Mouse (Mus musculus): ENCODE results near the gene 1700030K09Rik.

1700030K09Rik gene

DNA sequence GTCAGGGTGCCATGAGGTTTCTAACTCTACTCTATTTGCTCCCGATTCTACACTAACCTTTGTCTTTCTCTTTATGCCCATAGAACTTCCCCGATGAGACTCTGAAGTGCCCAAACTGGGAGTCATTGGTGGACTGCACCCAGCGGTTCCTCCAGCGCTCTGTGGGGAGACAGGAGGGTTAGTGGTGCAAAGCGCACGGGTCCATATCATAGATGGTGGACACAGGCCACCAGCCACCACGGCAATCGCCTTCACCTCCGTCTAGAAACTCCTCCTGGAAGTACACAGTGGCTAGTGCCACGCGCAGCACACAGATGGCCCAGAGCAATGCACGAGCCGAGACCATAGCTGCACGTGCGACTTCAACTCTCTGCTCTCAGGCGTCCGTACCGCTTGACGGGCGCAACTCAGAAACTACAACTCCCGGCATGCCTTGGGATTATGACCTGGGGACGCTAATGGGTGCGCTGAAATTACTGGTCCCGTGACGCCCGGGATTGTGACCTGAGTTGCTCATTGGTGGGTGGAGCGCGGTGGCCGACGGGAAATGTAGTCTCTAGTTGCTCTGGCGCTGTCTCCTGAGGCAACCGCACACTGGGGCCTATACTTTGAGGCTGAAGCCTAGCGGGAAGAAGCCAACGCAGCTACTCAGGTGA, at the start of gene 1700030K09Rik, which contains the start of gene Calr3:
Gene 1700030K09Rik (plus strand): TSS at position 543 of the 656 bp plus-strand sequence.
Gene Calr3 (minus strand): TSS at position 533 of the 656 bp plus-strand sequence.
- DNase-seq (ENCODE audit: low spot score): peak; percentile 99

DNA sequence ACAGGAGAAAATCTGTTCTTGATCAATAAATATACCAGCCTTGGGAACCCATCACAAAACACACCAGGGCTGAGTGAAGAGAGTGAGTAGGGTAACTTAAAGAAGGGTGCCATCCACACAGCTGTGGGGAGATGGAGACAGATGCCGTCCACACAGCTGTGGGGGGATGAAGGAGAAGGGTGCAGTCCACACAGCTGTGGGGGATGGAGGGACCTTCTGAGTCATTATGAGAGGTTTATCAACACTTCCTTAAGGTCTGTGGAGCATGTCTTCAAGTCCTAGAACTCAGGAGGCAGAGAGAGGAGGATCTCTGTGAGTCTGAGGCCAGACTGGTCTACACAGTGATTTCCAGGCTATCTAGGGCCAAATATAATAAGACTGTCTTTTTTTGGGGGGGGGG, 42.3 kb upstream of the 1700030K09Rik start:
- no peak for DNase-seq (ENCODE audit: low spot score)

DNA sequence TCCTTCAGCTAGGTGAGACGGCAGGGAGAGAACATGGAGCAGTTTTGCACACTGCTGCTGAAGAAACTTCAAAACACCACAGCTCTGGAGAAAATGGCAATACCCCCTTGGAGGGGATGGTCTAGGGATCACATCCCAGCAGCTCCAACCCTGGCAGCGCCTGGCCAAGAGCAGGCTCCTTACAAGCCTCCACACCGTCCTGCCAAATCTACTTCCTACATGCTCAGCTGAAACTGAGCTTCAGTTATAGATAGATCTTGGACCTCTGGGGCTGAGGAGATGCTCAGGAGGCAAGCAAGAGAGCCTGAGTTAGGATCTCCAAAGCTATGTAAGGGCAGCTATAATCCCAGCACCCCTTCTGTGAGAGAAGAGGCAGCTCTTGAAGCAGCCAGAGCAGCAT, 40.7 kb upstream of the 1700030K09Rik start:
- no peak for DNase-seq (ENCODE audit: low spot score)

DNA sequence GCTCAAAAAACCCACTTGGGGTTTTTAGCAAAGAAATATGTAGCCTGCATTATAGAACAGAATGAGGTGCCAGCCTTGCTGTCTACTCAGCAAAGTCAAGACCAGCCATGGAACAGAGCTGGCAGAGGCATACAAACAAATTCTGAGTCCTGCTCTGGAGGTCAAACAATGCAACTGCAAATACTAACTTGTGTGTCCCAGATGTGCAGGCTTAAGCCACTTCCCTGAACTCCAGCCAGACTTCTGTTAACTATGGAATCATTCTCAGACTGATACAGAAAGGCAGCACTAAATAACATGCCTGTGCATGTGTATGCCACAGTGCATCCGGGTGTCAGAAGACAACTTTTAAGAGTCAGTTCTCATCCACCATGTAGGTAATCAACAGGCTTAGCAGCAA, 35.8 kb upstream of the 1700030K09Rik start:
- DNase-seq (ENCODE audit: low spot score): no peak

DNA sequence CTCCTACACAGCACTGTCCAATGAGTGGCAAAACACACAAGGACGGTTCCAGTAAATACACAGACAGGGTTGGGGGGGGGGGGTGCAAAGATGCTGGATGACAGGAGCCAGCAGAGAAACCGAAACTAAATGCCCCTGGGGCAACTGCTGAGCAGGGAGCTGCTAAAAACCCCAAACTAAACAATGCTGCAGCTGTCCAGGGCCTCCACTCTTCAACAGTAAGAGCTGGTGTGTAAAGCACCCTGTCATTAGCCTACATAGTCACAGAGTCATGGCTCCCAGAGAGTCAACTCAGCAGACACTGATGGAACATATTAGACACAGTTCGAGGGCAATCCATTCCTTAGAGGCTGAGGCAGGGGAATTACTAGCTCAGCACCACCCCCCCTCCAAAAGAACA, 34.2 kb upstream of the 1700030K09Rik start:
- DNase-seq (ENCODE audit: low spot score): no peak

DNA sequence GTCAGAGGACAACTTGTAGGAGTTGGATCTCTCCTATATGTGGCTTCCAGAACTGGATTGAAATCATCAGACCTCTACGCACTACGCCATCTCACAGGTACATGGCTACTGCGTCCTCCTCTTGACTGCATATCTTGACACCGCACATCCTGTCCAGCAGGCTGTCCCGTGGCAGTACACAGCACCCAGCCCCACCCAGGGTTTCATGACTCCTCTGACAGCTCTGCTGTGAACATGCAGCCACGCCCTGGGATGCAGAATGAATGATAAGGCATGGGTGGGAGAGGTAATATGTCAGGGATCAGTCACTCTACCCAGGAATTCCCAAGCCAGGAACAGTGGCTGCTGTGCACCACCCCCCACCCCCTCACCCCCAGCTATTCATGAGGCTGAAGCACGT, 29.8 kb upstream of the 1700030K09Rik start:
- DNase-seq (ENCODE audit: low spot score): no peak

DNA sequence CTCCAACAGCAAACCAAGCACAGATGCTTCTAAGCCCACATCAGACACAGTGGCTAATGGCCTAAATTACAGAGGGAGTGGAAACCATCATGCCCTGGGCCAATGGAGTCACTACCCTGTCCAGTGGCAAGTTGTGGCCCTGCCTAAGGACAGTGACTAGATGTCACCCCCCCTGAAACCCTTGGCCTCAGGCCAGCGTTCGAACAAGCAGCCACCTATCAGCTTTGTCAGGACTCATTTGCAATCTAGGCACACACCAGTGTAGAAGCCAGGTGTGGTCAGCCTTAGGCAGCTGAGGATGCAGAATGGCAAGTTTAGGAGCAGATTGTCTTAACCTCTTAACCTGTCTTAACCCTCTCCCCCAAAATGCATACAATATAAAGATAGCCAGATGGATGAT, 28.4 kb upstream of the 1700030K09Rik start:
- DNase-seq (ENCODE audit: low spot score): no peak

DNA sequence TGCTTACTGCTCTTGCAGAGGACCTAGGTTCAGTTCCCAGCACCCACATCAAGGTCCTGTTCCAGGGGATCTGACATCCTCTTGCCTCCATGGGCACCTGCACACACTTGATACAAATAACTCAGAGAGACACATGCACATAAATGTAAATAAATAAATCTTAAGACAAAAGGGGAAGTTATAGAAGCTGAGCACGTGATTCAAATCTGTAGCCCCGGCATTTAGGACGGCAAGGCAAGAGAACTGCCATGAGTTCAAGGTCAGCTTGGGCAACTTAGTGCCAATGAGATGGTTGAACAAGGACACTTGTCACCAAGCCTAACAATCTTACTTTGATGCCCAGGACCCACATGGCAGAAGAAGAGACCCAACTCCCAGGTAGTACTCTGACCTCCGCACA, 25.6 kb upstream of the 1700030K09Rik start:
- DNase-seq (ENCODE audit: low spot score): no peak

DNA sequence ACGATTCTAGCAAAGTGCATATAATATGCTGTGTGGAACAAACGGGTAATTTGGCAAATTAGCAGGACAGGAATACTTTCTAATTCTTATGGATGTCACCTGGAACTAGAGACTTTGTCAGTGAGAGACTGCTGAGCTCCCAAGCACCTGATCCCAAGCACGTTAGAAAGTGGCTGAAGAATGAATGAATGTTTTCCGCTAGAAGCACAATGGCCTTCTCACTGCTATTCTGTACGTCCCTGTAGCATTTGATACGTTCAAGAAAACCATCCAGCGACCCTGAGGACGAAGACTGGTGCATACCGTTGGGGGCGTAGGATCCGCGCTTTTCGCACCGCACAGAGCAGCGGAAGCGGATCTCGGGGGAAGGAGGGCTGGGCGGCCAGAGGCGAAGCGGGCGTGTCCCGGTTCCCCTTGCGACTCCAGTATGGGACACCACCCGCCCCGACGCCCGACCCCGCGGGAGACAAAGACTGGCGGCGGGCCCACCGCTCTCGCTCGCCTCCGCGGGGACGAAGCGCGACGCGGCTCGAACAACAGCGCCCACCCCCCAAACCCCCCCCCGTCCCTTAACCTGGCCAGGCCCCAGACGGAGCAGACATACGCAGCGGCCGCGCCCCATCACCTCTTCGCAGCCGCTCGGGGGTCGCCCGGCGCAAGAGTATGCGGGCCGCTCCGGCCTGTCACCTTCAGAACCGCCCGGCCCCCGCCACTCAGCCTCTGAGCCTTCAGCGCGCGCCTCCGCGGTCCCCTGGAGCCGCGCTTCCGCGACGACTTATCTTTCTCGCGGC, 22.9 kb upstream of the 1700030K09Rik start:
- DNase-seq (ENCODE audit: low spot score): peak; percentile 26

DNA sequence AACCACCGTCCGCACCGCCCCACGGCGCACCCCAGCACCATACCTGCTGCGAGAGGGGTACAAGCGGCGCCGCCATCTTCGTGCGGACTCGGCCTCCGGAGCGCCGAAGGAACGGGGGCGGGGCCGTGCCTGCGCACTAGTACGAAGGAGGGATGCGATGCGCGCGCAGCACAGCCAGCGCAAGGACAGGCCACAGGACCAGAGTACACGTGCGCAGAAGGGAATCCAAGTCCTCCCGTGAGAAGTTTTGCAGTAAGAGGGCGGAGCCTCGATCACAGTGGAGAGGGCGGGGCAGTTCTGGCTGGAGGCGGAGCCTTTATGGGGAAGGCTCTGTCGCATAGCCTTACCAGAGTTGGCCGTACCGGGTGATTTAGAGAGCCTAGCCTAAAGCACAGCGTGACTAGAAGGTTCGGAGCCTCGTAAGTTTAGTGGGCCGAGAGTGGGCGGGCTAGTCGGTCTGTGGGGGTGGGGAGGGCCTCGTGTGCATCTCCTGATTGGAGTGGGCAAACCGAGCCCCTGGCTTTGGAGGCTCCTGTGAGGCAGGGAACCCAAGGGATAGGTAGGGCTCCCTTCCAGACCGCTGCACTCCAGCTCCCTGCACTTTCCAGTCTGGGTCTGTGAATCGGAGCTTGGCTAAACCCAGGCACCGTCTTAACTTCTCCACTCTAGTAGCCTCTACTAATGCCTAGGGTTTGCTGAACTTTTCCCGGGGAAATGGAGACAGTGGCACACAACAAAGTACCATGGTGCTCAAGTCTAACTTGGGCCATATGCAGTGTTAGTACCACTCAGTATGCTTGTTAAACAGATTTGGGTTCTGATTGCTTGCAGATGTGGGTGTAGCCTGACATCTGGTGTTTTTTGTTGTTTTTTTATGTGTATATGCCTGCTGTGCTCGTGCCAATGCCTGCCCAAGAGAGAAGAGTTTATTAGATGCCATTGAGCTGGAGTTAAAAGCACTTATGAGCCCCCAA, 22.0 kb upstream of the 1700030K09Rik start, which contains the start of gene Eps15l1:
Gene Eps15l1 (minus strand): TSS at position 99 of the 974 bp plus-strand sequence.
- DNase-seq (ENCODE audit: low spot score): peak; percentile 99

DNA sequence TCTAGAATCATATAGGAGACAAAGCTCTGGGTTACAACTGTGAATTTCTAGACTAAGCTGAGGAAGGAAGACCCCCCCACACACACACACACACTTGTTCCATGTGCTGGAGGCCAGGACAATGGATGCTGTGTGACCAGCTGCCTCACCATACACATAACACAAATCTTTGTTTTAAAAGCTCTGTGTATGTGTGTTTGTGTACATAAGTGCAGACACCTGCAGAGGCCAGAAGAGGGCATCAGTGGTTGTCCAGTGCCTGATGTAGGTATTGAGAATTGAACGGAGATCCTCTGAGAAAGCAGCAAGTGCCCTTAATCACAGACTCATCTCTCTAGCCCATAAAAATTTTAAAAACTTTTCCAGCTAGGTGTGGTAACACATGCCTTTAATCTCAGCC, 20.8 kb upstream of the 1700030K09Rik start:
- DNase-seq (ENCODE audit: low spot score): no peak

DNA sequence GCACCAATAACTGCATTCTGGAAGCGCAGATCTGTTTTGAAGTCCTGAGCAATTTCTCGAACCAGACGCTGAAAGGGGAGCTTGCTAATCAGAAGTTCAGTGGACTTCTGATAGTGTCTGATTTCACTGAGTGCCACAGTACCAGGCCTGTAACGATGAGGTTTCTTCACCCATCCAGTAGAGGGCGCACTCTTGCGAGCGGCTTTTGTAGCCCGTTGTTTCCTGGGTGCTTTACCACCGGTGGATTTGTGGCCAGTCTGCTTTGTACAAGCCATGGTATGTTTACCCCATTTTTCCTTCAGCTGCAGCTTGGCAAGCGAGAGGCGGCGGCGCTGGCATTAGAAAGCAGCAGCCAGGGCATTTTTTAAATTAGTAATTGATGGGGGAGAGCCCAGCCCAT, 14.0 kb upstream of the 1700030K09Rik start:
- DNase-seq (ENCODE audit: low spot score): peak; percentile 41

DNA sequence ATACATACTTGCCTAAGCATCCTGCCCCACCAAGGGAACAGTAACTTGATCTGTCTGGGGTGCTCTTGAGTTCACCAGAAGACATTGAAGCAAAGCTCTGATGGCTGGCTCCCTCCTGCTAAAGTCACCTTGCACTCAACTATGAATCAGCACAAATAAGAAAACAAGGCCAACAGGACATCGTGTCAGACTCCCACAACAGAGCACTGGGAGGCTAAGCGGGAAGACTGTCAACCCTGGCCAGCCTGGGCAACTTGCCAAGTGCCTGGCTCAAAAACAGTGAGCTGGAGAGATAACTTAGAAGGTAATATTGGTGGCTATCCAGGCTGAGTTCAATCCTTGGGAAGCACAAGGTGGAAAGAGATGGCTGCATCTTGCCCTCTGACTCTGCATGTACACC, 8.7 kb upstream of the 1700030K09Rik start:
- DNase-seq (ENCODE audit: low spot score): peak; percentile 18

DNA sequence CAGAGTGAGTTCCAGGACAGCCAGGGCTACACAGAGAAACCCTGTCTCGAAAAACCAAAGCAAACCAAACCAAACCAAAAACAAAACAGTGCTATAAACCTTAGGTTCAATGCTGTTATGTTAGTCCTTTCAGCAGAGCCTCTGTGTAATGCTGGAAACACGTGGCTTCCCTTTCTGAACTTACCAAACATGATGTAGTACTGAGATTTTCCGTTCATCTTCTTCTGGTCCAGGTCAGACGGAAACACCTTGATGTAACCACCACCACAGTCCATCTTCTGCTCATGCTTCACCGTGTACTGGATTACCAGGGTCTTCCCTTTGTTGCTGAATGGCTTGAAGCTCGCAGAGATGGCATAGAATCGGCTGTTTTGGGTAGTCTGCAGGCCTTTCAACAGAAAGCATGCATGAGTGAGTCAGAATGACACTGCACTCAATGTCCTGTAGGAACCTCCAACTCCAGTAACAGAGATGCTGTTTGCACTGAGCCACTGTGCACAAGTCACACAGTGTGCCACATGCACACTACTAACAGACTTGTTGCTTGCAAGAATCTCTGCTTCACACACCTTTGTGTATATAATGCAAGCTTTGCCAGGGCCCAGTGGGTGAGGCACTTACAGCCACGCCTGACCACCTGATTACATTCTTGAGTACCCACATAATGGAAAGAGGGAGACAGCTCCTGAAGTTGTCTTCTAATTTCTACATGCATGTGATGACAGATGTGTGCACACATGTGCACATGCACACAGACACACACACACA, 5.2 kb upstream of the 1700030K09Rik start:
- peak; percentile 39 for DNase-seq (ENCODE audit: low spot score)

DNA sequence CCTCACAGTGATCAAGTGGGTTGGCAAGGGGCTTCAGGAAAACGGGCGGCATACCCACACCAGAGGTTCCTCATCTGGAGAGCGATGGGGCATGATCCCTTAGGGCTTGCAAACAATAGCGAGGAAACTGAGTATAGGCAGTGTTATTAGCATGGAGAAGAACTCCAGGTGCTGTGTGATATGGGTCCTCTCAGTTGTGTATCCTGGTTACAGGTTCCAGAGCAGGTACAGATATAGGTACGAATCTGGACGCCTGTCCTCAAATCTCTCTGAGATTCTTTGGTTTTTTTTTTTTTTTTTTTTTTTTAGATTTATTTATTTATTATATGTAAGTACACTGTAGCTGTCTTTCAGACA, 292 bp downstream of the 1700030K09Rik start:
- no peak for DNase-seq (ENCODE audit: low spot score)

DNA sequence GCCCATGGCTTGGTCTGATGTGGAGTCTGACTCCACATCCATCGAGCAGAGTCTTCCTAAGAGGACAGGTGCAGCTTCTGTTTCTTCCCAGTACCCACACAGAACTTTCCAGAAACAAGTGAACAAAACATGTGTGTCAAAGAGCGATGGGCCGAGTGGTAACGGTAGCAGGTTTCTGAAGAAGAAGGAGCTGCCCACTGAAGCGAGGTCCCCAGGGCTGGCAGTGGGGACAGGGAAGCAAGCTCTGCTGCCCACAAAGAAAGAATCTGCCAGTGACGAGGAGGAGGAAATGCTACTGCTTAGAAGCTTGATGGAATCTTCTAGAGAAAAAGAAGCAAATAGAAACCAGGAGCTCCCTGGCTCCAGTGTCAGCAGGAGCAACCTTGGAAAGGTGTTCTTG, 1.4 kb downstream of the 1700030K09Rik start:
- no peak for DNase-seq (ENCODE audit: low spot score)

DNA sequence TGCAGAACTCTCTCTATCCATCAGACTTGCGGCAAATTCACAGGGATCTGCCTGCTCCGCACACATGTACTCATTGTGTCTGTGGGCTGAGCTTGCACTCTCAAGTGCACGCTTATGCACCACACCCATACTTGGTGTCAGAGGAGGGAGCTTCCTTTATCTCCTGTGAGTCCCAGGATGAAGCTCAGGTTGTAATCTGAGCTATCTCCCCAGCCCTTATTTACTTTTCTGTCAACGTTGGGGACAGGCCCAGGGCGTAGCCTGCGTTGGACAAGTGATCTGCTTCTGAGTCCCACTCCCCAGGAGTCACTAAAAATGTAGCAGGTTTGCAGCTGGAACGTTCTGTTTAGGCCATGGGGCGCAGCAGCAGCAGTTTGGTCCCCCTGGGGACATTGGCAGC, 7.8 kb downstream of the 1700030K09Rik start:
- no peak for DNase-seq (ENCODE audit: low spot score)

DNA sequence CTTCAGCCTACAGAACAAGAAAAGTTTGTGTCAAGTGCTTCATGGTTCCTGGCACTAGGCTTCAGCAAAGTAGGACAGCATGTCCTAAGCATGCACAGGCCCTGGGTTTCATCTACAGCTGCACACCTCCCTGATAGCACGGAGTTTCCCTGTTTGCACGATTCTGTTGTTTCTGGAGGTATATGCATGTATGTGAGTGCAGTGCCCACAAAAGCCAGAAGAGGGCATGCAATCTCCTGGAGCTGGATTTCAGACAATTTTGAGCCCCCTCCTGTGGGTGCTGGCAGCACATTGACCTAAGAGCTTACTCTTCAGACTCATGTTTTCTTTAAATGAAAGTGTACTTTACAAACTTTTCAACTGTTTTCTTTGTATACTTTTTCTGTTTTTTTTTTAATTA, 10.2 kb downstream of the 1700030K09Rik start:
- DNase-seq (ENCODE audit: low spot score): no peak

DNA sequence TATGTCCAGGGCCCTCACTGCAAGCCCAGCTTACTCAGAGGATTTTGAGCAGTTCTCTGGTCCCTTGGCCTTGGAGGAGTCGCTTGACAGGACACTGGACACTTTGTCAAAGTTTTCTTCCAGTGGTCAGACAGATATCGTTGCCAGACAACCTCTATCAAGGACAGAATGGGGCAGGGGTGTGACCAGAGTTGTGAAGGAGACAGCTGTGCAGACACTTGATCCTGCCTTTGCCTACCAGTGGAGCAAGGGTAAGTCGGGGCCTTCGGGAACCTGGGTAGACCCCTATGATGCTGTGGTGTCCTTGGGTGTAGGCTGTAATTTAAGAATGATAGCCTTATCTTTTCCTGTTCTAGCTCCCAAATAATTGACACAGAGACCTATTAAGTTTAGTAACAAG, 11.6 kb downstream of the 1700030K09Rik start:
- DNase-seq (ENCODE audit: low spot score): no peak

DNA sequence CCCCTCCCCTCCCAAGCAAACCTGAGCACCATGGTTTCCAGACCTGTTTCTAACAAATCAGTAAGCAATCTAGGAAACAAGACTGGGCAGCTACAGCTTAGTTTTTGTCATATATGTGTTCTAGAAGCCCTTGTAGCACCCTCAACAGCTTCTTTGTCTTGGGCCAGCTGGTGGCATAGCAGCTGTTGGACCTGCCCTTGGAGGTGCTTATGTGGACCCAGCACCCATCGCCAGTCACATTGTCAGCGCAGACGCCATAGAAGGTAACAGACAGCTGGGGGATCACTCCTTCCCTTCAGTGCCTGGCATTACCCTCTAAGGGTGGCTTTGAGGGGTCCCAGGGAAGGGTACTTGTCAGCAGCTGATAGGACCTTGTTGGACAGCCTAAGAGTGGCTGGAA, 14.1 kb downstream of the 1700030K09Rik start:
- no peak for DNase-seq (ENCODE audit: low spot score)

DNA sequence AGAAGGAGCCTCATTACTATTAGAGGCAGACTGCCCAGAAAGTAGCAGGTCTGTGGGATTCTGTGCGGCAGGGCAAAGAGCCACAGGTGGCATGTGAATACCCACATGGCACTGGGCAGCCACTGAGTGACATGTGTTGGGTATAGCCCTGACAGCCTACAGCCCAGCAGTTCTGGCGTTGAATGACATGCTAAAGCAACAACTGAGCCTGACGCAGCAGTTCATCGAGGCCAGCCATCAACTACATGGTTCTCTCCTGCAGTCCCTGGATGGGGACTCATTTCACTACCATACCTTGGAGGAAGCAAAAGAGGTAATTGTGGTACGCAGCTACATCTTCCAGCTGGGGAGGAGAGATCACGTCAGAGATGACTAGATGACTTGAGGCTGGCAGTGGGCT, 14.8 kb downstream of the 1700030K09Rik start:
- DNase-seq (ENCODE audit: low spot score): no peak

All from lung, postnatal 25 days (tissue).